Mouse (Mus musculus): Measurements from ENCODE around the gene Il17rc. TPM values are rescaled to one million over a fixed set of nuclear protein-coding genes. Genes with fewer than 3 reads are reported as not detected.

Il17rc gene
- polyA plus RNA-seq, 1 experiment = 10.9 TPM

DNA sequence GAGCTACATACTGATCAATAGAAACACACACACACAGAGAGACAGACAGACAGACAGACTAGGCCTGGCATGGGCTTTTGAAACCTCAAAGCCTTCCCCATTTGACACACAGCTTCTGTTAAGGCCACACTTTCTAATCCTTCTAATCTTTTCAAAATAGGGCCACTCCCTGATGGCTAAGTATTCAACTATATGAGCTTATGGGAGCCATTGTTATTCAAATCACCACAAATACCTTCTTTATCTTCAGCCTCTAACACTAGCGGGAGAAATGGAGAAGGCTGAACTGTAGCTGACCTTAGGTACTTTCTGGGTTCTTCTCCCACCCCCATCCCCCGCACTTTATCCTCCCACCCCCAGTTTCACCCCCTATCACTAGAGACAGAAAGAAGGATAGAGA lies 31.6 kb downstream of the Il17rc start:
- no peak for DNase-seq (ENCODE audit: low read depth in 1 of 2, low spot score in 2 of 2)
- TF ChIP-seq CTCF (IDR thresholded peaks at IDR 0.05; ENCODE audit: extremely low read depth, insufficient read depth, insufficient read length, insufficient replicate concordance) = no peak
- TF ChIP-seq POLR2A (IDR thresholded peaks at IDR 0.05; ENCODE audit: low read depth, low read length) = no peak
- Histone ChIP-seq H3K4me1 (ENCODE audit: control insufficient read depth, insufficient read depth, insufficient read length) (no peaks in the 10 kb centered on the region; the same call in none of the 2 replicates), H3K4me3 (ENCODE audit: extremely low read depth, insufficient read depth, insufficient read length) (no peak overlapping the region), H3K27me3 (ENCODE audit: control insufficient read depth, insufficient read depth, low read length) (no peaks in the 10 kb centered on the region), H3K36me3 (ENCODE audit: control insufficient read depth, insufficient read depth, low read length) (no peaks in the 10 kb centered on the region), H3K27ac (ENCODE audit: insufficient read depth, low read length) (no peak overlapping the region)
- 98% methylated on average over 2 of the region's 2 CpGs for WGBS

DNA sequence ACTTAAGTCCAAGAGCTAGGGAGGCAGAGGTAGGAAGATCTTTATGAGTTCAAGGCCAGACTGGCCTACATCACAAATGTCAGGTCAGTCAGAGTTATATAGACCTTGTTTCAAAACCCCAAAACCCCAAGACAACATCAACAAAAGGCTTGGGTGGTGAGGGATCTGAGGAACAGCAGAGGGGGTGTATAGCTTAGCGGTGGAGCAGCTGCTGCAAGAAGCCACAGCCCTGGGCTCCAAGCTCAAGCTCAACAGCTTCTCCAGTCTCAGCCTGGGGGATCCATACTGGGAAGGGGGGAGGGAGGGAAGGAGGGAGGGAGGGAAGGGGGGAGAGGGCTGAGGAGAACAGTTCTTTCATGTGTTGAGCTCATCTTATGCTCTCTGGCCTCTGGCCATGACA lies 34.5 kb downstream of the Il17rc start:
- WGBS = 63% methylated on average over 1 of the region's 1 CpGs
- no peak for DNase-seq (ENCODE audit: low read depth in 1 of 2, low spot score in 2 of 2)
- Histone ChIP-seq H3K27me3 (ENCODE audit: control insufficient read depth, insufficient read depth, low read length) (no peaks in the 10 kb centered on the region), H3K27ac (ENCODE audit: insufficient read depth, low read length) (no peak overlapping the region), H3K4me1 (ENCODE audit: control insufficient read depth, insufficient read depth, insufficient read length) (no peaks in the 10 kb centered on the region; the same call in 1 of the 2 replicates), H3K36me3 (ENCODE audit: control insufficient read depth, insufficient read depth, low read length) (no peaks in the 10 kb centered on the region), H3K4me3 (ENCODE audit: extremely low read depth, insufficient read depth, insufficient read length) (no peak overlapping the region)
- no peak for TF ChIP-seq CTCF (IDR thresholded peaks at IDR 0.05; ENCODE audit: extremely low read depth, insufficient read depth, insufficient read length, insufficient replicate concordance)
- no peak for TF ChIP-seq POLR2A (IDR thresholded peaks at IDR 0.05; ENCODE audit: low read depth, low read length)

DNA sequence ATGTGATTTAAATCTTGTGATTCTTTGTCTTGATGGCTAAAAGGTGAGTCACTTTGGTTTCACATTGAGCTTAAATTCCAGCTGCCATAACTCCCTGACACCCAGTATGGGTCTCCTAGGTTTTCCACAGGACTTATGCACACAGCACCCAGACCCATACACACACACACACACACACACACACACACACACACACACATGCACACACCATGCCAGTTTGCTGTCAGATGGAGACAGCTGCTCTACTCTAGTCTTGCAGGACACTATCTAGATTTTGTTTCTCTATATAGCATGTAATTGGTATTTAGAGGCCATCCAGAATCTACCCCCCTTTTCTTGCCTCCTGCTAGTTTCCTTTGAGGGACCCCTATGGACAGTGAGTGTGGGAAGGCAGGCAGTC lies 35.9 kb downstream of the Il17rc start:
- no peaks in the 10 kb centered on the region for H3K4me1 ChIP-seq (ENCODE audit: control insufficient read depth, insufficient read depth, insufficient read length)
- no peak overlapping the region for H3K27ac ChIP-seq (ENCODE audit: insufficient read depth, low read length)
- 0 out of 2 replicates have a peak, but pooled peaks cover 1% of the 10 kb centered on the region for H3K36me3 ChIP-seq (ENCODE audit: control insufficient read depth, insufficient read depth, low read length)
- TF ChIP-seq CTCF (IDR thresholded peaks at IDR 0.05; ENCODE audit: extremely low read depth, insufficient read depth, insufficient read length, insufficient replicate concordance) (no peak), POLR2A (IDR thresholded peaks at IDR 0.05; ENCODE audit: low read depth, low read length) (no peak)
- no peak for DNase-seq (ENCODE audit: low read depth in 1 of 2, low spot score in 2 of 2)
- H3K27me3 ChIP-seq (ENCODE audit: control insufficient read depth, insufficient read depth, low read length) = no peaks in the 10 kb centered on the region
- no peak overlapping the region for H3K4me3 ChIP-seq (ENCODE audit: extremely low read depth, insufficient read depth, insufficient read length)

DNA sequence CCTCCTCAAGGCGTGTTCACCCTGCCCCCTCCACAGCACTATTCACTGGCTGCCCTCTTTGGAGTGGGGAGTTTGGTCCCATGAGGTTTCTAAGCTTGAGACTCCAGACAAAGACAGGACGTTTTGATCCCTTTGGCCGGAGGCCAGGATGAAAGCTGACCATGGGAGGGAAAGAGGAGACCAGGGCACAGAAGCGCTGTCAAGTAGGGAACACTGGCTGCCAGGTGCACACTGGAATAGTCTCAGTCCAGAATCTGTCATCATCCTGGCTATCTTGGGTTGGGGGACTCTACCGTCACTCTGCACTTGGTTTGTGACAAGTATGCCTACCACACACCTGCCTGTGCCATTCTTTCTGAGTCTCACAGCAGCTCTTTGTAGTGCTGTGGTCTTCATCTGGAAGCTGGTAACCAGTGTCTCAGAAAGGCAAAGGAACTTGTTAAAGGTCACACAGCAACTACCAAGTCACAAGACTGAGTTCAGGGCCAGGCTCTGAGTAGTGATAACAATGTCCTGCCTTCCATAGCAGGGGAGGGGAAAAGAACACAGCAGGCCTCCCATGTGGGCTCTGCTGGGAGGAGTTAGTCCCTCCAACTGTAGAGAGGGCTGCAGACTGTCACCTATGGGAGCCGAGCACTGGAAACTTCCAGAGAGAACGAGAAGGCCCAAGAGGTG lies 37.2 kb downstream of the Il17rc start:
- Histone ChIP-seq H3K36me3 (ENCODE audit: control insufficient read depth, insufficient read depth, low read length) (0 out of 2 replicates have a peak, but pooled peaks cover 1% of the 10 kb centered on the region), H3K4me3 (ENCODE audit: extremely low read depth, insufficient read depth, insufficient read length) (no peak overlapping the region), H3K27me3 (ENCODE audit: control insufficient read depth, insufficient read depth, low read length) (no peaks in the 10 kb centered on the region), H3K4me1 (ENCODE audit: control insufficient read depth, insufficient read depth, insufficient read length) (no peaks in the 10 kb centered on the region), H3K27ac (ENCODE audit: insufficient read depth, low read length) (no peak overlapping the region)
- no peak for DNase-seq (ENCODE audit: low read depth in 1 of 2, low spot score in 2 of 2)
- TF ChIP-seq POLR2A (IDR thresholded peaks at IDR 0.05; ENCODE audit: low read depth, low read length) = no peak
- TF ChIP-seq CTCF (IDR thresholded peaks at IDR 0.05; ENCODE audit: extremely low read depth, insufficient read depth, insufficient read length, insufficient replicate concordance) = no peak
- WGBS = 82% methylated on average over 7 of the region's 7 CpGs

DNA sequence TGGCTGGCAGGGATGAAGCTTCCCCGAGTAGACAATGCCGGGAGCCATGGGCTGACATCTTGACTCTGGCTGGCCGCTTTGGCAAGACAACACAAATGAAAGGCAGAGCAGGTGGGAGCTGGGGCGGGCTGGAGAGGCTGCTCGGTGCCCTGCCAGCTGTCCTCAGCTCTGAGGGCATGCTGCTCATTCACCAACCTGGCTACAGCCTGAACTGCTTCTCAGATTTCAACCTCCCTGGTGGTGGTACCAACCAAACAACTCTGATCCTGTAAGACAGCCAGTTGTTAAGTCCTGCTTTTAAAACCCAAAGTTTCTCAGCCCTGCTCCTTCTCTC lies 37.7 kb downstream of the Il17rc start:
- TF ChIP-seq POLR2A (IDR thresholded peaks at IDR 0.05; ENCODE audit: low read depth, low read length) = no peak
- no peak for TF ChIP-seq CTCF (IDR thresholded peaks at IDR 0.05; ENCODE audit: extremely low read depth, insufficient read depth, insufficient read length, insufficient replicate concordance)
- no peak for DNase-seq (ENCODE audit: low read depth in 1 of 2, low spot score in 2 of 2)
- peaks cover 3% of the 10 kb centered on the region; the same call in 1 of the 2 replicates for H3K36me3 ChIP-seq (ENCODE audit: control insufficient read depth, insufficient read depth, low read length)
- H3K27ac ChIP-seq (ENCODE audit: insufficient read depth, low read length) = no peak overlapping the region
- H3K4me3 ChIP-seq (ENCODE audit: extremely low read depth, insufficient read depth, insufficient read length) = no peak overlapping the region
- WGBS = 84% methylated on average over 5 of the region's 5 CpGs
- no peaks in the 10 kb centered on the region for H3K27me3 ChIP-seq (ENCODE audit: control insufficient read depth, insufficient read depth, low read length)
- no peaks in the 10 kb centered on the region for H3K4me1 ChIP-seq (ENCODE audit: control insufficient read depth, insufficient read depth, insufficient read length)

DNA sequence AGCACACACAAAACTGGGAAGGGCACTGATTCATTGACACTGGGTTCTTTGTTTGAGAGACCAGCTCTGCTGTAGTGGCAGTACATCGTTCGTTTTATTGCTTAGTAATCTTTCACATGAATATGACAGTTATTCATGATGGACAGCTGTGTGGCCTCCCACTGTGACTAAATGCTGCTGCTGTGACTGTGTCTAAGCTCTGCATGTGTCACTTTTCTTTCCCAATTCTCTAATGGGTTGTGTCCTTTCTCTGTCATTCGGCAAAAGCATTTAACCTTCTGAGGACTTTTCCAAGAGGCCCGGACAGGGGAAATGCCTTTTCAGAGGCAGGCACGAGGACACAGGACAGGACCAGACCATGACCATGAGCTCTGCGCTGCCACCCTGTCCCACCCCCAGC lies 42.7 kb downstream of the Il17rc start:
- Histone ChIP-seq H3K27me3 (ENCODE audit: control insufficient read depth, insufficient read depth, low read length) (no peaks in the 10 kb centered on the region), H3K4me3 (ENCODE audit: extremely low read depth, insufficient read depth, insufficient read length) (no peak overlapping the region), H3K27ac (ENCODE audit: insufficient read depth, low read length) (no peak overlapping the region), H3K36me3 (ENCODE audit: control insufficient read depth, insufficient read depth, low read length) (peaks cover 27% of the 10 kb centered on the region), H3K4me1 (ENCODE audit: control insufficient read depth, insufficient read depth, insufficient read length) (peaks cover 7% of the 10 kb centered on the region; the same call in 1 of the 2 replicates)
- 93% methylated on average over 6 of the region's 6 CpGs for WGBS
- no peak for TF ChIP-seq CTCF (IDR thresholded peaks at IDR 0.05; ENCODE audit: extremely low read depth, insufficient read depth, insufficient read length, insufficient replicate concordance)
- no peak for DNase-seq (ENCODE audit: low read depth in 1 of 2, low spot score in 2 of 2)

DNA sequence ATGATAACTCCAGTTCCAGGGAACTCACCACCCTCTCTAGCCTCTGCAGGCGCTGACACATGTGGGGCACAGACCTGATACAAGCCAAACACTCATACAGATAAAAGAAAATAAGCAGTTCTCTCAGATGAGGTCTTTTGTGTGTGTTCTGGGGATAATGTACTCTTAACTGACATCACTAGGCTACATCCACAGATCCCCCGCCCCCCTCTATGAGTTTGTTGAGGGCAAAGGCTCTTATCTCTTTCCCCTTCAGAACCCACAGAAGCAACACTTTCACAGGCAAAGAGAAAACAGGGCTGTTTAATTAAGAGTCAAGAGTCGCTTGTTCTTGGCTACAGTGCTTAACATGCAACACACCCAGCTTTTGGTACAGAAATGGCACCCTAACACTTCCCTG lies 43.4 kb downstream of the Il17rc start:
- WGBS = 80% methylated on average over 3 of the region's 3 CpGs
- H3K4me1 ChIP-seq (ENCODE audit: control insufficient read depth, insufficient read depth, insufficient read length) = peaks cover 7% of the 10 kb centered on the region; the same call in 1 of the 2 replicates
- H3K27me3 ChIP-seq (ENCODE audit: control insufficient read depth, insufficient read depth, low read length) = no peaks in the 10 kb centered on the region
- no peak overlapping the region for H3K27ac ChIP-seq (ENCODE audit: insufficient read depth, low read length)
- H3K36me3 ChIP-seq (ENCODE audit: control insufficient read depth, insufficient read depth, low read length) = peaks cover 32% of the 10 kb centered on the region
- DNase-seq (ENCODE audit: low read depth in 1 of 2, low spot score in 2 of 2) = no peak
- no peak overlapping the region for H3K4me3 ChIP-seq (ENCODE audit: extremely low read depth, insufficient read depth, insufficient read length)
- TF ChIP-seq POLR2A (IDR thresholded peaks at IDR 0.05; ENCODE audit: low read depth, low read length) (no peak), CTCF (IDR thresholded peaks at IDR 0.05; ENCODE audit: extremely low read depth, insufficient read depth, insufficient read length, insufficient replicate concordance) (no peak)
